Mouse (Mus musculus) activated CD4-positive, CD25-positive, alpha-beta regulatory T cell, adult 4 months (primary cell): ENCODE results near the gene Pbp2. TPM values are rescaled to one million over a fixed set of nuclear protein-coding genes. Genes with fewer than 3 reads are reported as not detected.
A peak's percentile ranks its signal among the peaks of the same experiment; 100 is the strongest.

Source experiments
- ATAC-seq: one replicate; pipeline ENCODE4 v1.8.0; 2017
- polyA plus RNA-seq, 2 experiments: library from polyadenylated mRNA; unstranded; fragments of 100-300 nt; shearing (Covaris generic); gene quantifications; one replicate each; pipeline ENCODE4 v1.2.1; 2017

The Pbp2 gene
- polyA plus RNA-seq: not detected

DNA sequence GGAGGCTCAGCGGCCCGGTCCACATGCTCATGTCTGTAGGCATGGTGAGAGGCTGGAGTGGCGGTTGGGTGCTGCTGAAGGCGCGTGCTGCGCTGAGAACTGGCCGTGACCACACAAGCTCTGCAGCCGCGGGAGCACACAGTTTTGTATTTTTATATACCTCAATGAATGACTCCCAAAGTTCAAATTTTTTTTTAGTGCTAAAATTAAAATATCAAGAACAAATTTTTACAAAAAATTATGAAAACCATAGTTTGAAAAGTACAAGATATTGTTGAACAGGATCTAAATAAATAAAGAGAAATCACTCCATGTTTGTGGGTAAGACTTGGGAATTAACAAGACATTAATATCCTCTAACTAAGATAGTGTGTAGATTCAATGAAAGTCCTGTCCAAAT, at the start of gene Pbp2:
Gene Pbp2 (minus strand): TSS at position 101 of the 400 bp plus-strand sequence.
- ATAC-seq: no peak

GRCm38 (mm10) chr6:135354953-135355352, 44.7 kb upstream of the Pbp2 start:
- no peak for ATAC-seq

DNA sequence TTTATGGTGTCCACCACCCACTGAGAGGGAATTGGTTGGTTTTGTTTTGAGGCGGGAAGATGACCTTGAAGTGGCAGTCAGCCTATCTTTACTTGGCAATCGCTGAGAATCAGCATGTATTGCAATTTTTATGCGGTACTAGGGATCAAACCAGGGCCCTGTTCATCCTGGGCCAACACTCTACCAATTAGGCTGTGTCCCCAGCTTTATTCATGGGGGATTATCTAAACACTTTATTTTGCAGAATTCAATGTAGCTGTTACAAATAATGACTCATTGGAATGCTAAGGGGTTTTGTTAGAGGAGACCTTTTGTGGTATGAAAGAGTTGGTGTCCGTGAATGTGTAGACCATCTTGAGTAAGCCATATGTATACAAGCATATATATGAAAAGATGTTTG, 42.3 kb upstream of the Pbp2 start:
- ATAC-seq: no peak

DNA sequence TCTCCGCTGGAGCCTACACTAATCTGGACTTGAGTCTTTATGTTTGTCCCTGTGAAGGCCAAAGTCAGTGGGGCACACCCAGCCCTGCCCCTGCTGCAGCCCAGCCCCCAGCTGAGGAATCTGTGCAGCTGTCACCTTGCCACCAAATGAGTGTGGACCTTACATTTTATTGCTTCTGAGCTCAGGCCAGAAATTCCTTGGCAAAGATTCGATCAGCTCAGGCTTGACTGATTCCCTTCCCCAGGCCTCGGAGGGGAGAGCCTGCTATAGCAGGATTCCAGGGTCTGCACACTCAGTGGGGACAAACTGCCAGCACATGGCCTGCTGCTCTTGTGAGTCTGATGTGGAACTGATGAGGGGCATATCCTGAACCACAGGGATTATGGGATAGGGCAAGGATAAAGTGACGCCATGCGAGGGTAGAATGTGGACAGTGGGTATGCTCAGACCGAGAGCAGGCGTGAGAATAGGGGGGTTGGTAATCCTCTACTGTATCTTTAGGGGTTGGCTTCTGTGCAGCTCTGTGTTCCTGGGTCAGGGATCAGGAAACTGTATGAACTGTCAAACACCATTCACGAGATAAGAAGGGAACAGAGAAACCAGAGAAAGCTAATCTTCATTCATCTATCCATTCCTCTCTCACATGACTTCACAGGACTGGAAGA, 41.6 kb upstream of the Pbp2 start:
- no peak for ATAC-seq

DNA sequence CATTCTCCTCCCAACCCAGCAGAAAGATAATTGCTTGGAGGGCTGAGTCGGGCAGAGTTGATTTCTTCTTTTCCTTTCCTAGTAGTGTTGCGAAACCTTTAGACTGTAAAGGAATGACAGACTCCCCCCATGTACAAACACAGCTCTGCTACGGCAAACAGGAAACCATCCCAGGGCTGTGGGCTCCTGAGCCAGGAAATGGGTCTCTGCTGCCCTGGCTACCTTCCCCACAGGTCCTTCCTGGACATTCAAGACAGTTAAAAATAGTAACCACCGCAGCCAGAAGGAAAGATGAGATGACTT, 30.8 kb upstream of the Pbp2 start:
- no peak for ATAC-seq

DNA sequence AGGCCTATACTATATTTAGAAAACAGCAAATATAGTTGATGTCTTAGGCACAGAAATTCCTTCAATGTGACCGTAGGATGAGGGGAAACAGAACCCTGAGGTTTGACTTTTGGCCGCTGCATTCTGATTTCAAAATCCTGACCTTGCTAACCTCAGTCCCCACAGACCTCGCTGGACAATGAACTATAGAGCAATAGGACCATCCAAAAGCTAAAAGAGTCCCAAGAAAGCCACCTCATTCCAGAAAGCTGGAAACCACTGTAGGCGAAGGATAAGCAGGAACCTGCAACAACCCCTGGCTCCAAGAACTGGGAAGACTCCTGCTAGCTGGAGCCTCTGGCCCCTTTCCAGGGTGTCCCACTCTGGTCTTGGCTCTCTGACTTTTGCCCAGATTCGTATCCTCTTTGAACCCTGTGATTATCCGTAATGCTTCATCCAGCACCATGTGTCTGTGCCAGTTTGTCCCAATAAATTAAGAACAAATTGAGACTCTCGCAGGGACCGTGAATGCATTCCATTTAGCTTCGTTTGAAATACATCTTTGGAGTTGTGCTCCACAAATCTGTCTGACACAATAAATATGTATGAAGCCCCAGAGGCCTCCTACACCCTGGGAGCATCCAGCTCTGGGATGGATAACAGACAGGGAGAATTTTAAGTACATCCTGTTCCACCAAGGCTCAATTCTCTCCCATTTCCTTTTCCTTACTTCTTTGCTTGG, 30.3 kb upstream of the Pbp2 start:
- no peak for ATAC-seq

GRCm38 (mm10) chr6:135336376-135336775, 26.2 kb upstream of the Pbp2 start:
- ATAC-seq: no peak

DNA sequence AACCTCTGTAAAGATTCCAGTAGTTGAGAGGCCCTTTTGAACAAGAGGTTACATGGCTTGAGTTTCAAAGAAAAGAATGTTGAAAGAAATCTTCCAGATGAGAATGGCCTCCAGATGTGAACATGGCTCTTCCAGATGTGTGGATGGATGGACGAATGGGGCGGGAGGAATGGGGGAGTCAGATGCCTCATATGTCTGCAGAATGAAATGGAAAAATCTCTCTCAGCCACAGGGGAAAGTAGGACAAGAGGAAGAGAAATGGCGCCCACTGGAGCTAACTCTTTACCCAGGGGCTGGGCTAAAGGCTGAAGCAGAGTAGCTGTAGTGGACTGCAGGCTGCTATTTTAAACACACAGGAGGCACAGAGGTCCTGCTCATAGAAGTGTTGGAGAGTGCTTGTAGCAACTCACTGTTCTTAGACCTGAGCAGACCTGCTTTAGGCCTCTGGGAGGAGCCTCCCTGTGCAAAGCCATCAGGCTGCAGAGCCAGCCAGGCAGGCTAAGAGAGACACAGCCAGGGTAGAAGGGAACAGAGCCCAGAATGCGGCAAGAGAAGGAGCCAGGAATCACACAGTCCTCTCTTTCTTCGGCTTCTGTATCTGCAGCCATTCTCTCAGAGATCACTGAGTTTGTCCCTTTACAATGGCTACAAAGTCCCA, 23.9 kb upstream of the Pbp2 start:
- no peak for ATAC-seq

DNA sequence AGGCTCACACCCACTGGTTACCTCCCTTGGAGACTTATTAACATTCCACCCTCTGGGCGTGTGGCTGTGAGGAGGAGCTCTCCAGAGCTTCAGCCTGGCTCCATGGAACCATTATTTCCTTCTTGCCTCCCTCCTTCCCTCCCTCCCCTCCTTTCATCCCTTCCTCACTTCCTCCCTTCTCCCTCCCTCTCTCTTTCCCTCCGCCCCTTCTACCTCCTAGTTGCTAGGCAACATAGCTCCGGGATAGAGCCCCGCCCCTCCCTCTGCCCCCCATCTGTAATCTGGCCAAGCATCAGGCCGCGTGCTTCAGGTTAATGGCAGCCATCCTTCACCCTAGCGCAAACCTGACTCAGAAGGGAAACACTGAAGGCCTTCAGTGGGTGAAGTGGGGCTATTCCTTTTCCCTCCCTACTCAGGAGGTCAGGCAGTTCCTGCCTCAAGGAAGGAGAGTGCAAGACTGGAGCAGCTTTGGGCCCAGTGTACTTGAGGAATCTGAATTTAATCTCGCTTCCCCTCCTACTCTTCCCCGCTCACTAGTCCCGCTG, 22.6 kb upstream of the Pbp2 start:
- no peak for ATAC-seq

DNA sequence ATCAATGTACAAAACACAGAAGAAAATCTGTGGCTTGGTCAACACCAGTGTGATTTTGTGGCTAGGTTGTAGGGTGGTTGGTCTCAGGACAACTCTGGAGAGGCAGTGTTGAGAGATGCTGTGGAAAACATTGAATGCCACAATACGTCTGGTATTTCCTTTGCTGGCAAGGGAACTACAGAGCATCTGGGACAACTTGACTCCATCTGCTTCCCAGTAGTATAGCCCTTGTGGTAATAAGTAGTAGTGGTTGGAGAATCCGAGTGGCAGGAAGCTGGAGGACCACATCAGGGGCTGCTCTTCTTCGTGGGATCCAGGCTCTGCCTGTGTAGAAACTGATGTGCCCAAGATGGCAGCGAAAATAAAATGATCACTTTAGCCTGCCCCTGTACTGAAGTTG, 21.7 kb upstream of the Pbp2 start:
- ATAC-seq: no peak

- no peak for ATAC-seq
Measured at GRCm38 (mm10) chr6:135326847-135327246, 16.6 kb upstream of the Pbp2 start.

GRCm38 (mm10) chr6:135324686-135325300, 14.6 kb upstream of the Pbp2 start:
- no peak for ATAC-seq

DNA sequence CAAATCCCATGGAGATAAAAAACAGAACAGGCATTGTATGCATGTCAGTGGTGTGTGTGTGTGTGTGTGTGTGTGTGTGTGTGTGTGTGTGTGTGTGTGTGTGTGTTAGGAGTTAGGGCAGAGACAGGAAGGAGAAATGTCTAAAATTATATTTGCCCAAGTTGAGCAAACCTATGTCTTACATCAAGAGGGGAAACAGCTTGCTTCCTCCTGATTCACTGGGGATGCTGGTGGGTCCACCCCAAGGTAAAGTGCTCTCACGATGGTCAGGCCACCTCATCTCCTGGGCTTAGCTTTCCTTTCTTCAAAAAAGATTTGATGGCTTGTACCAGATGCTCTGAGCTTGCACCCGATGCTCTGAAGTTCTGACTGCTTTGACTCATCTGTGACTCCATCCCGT, 13.9 kb upstream of the Pbp2 start:
- peak; percentile 15 for ATAC-seq

- peak; percentile 77 for ATAC-seq
Measured at GRCm38 (mm10) chr6:135323311-135323982, 13.2 kb upstream of the Pbp2 start.

- no peak for ATAC-seq
Measured at GRCm38 (mm10) chr6:135322749-135323148, 12.5 kb upstream of the Pbp2 start.

- ATAC-seq: no peak
Measured at GRCm38 (mm10) chr6:135319431-135319933, 9.3 kb upstream of the Pbp2 start.

DNA sequence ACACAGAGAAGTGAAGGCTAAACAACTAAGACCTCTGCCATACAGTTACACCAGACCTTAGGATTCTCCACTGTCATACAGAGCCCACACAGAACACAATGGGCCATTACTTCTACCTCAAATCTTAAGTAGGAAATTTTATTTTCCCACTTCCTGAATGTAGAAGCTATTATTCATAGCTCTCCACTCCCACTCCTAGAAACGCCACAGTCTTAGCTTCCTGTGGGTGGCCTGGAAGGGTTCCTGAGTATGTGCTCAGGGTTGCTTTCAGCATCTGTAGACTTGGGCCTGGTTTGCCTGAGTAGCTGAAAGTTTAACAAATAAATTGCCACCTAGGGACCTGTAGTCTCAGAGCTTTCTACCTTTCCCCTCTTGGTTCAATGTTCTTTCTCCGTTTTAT, 5.9 kb upstream of the Pbp2 start:
- no peak for ATAC-seq

GRCm38 (mm10) chr6:135313981-135314380, 3.8 kb upstream of the Pbp2 start:
- ATAC-seq: no peak

GRCm38 (mm10) chr6:135312038-135312437, 1.8 kb upstream of the Pbp2 start:
- ATAC-seq: no peak

- ATAC-seq: no peak
Measured at GRCm38 (mm10) chr6:135304576-135305260, 5.5 kb downstream of the Pbp2 start.

GRCm38 (mm10) chr6:135302421-135303125, 7.6 kb downstream of the Pbp2 start:
- no peak for ATAC-seq
